Mouse (Mus musculus) CH12.LX (cell line): ENCODE measurements around the gene Ensa. TPM values are rescaled to one million over a fixed set of nuclear protein-coding genes. Genes with fewer than 3 reads are reported as not detected.

ENCODE experiments used
- DNase-seq: peaks from one replicate; pipeline ENCODE4 v3.0.0-alpha.2; 2013; ENCODE audit errors: extremely low read depth
- H3K27ac ChIP-seq: 2 replicates; pipeline ENCODE4 v1.5.1; 2012; ENCODE audit warnings: low read depth, mild to moderate bottlenecking, control low read depth, moderate library complexity; ENCODE audit not compliant: insufficient read depth
- H3K27me3 ChIP-seq: replicated peaks from 2 replicates; pipeline ENCODE3; 2012; ENCODE audit warnings: inconsistent platforms
- H3K36me3 ChIP-seq, 2 experiments: replicated peaks in 1 of 2; 2 replicates each; pipeline versions ENCODE3 to v1.6.1; 2012; ENCODE audit warnings: inconsistent platforms in 1 of 2, low read length in 1 of 2, mild to moderate bottlenecking in 1 of 2, mixed read lengths in 1 of 2, moderate library complexity in 1 of 2; ENCODE audit not compliant: control insufficient read depth in 1 of 2, insufficient read depth in 1 of 2
- H3K4me1 ChIP-seq, 2 experiments: 2 replicates each; pipeline ENCODE4 v1.6.1; 2012; ENCODE audit warnings: inconsistent platforms in 1 of 2, moderate library complexity in 1 of 2; ENCODE audit not compliant: insufficient read depth in 2 of 2, control insufficient read depth in 1 of 2
- H3K4me2 ChIP-seq: 2 replicates; pipeline ENCODE4 v1.6.1; 2012; ENCODE audit warnings: low read depth, mild to moderate bottlenecking, control low read depth; ENCODE audit not compliant: poor library complexity, insufficient read depth, severe bottlenecking
- H3K4me3 ChIP-seq, 3 experiments: fragments of 150-350 bp in 1 of 3; sonication (generic) in 1 of 3; replicated peaks in 1 of 3; 2 replicates each; pipeline versions ENCODE3 to v1.5.1; 2011 to 2012; ENCODE audit warnings: low read depth in 2 of 3, low read length in 2 of 3, mild to moderate bottlenecking in 2 of 3, moderate library complexity in 2 of 3, control low read depth in 1 of 3, improper control_type of control experiment in 1 of 3, inconsistent platforms in 1 of 3, mixed read lengths in 1 of 3; ENCODE audit not compliant: poor library complexity in 1 of 3
- H3K79me2 ChIP-seq: replicated peaks from 2 replicates; pipeline ENCODE4 v1.6.1; 2012; ENCODE audit warnings: mild to moderate bottlenecking, moderate library complexity; ENCODE audit not compliant: control insufficient read depth, poor library complexity, insufficient read depth, severe bottlenecking; ENCODE audit errors: extremely low read depth
- H3K9ac ChIP-seq: 2 replicates; pipeline ENCODE4 v1.6.1; 2012; ENCODE audit warnings: low read depth, mild to moderate bottlenecking, control low read depth, moderate library complexity; ENCODE audit not compliant: insufficient read depth
- H3K9me3 ChIP-seq: replicated peaks from 2 replicates; pipeline ENCODE3; 2012; ENCODE audit warnings: low read length, inconsistent platforms, mixed read lengths
- BHLHE40 ChIP-seq: IDR thresholded peaks from 2 replicates; pipeline ENCODE4 v1.6.1; 2011; ENCODE audit warnings: mild to moderate bottlenecking, low read depth, low read length, improper control_type of control experiment
- CHD2 ChIP-seq: IDR thresholded peaks from 2 replicates; pipeline ENCODE4 v1.6.1; 2011; ENCODE audit warnings: low read length, improper control_type of control experiment
- ETS1 ChIP-seq: conservative IDR thresholded peaks from 2 replicates; pipeline ENCODE4 v1.6.1; 2012; ENCODE audit warnings: low read depth, mild to moderate bottlenecking, inconsistent platforms, low read length, improper control_type of control experiment, moderate library complexity
- GABPA ChIP-seq: IDR thresholded peaks from 2 replicates; pipeline ENCODE4 v1.6.1; 2012; ENCODE audit warnings: low read depth, low read length, improper control_type of control experiment, inconsistent platforms; ENCODE audit not compliant: insufficient replicate concordance
- HCFC1 ChIP-seq: IDR thresholded peaks from 2 replicates; pipeline ENCODE4 v1.6.1; 2012; ENCODE audit warnings: low read depth, mild to moderate bottlenecking, inconsistent platforms, low read length, improper control_type of control experiment
- JUND ChIP-seq: conservative IDR thresholded peaks from 2 replicates; pipeline ENCODE4 v1.6.1; 2011; ENCODE audit warnings: low read depth, low read length, improper control_type of control experiment
- KAT2A ChIP-seq: IDR thresholded peaks from 2 replicates; pipeline ENCODE4 v1.6.1; 2012; ENCODE audit warnings: low read length, improper control_type of control experiment, inconsistent platforms; ENCODE audit not compliant: insufficient replicate concordance
- MAFK ChIP-seq: IDR thresholded peaks from 2 replicates; pipeline ENCODE4 v1.6.1; 2011; ENCODE audit warnings: low read length, improper control_type of control experiment; ENCODE audit not compliant: insufficient replicate concordance
- MAX ChIP-seq: IDR thresholded peaks from 2 replicates; pipeline ENCODE4 v1.6.1; 2011; ENCODE audit warnings: low read length, improper control_type of control experiment
- MXI1 ChIP-seq: IDR thresholded peaks from 2 replicates; pipeline ENCODE4 v1.6.1; 2011; ENCODE audit warnings: mild to moderate bottlenecking, low read depth, low read length, improper control_type of control experiment
- MYC ChIP-seq: IDR thresholded peaks from 2 replicates; pipeline ENCODE4 v1.6.1; 2011; ENCODE audit warnings: low read depth, mild to moderate bottlenecking, improper control_type of control experiment, low read length
- NELFE ChIP-seq: IDR thresholded peaks from 2 replicates; pipeline ENCODE4 v1.6.1; 2011; ENCODE audit warnings: low read depth, low read length, improper control_type of control experiment
- NRF1 ChIP-seq: IDR thresholded peaks from 2 replicates; pipeline ENCODE4 v1.6.1; 2014; ENCODE audit warnings: low read depth, mild to moderate bottlenecking, inconsistent platforms, low read length, improper control_type of control experiment, moderate library complexity
- POLR2A ChIP-seq: IDR thresholded peaks from 2 replicates; pipeline ENCODE4 v1.6.1; 2011; ENCODE audit warnings: low read depth, mild to moderate bottlenecking, improper control_type of control experiment, low read length
- POLR2AphosphoS2 ChIP-seq: IDR thresholded peaks from 2 replicates; pipeline ENCODE4 v1.6.1; 2011; ENCODE audit warnings: low read depth, low read length, improper control_type of control experiment
- SMC3 ChIP-seq: IDR thresholded peaks from 2 replicates; pipeline ENCODE4 v1.6.1; 2011; ENCODE audit warnings: low read depth, low read length, improper control_type of control experiment
- UBTF ChIP-seq: IDR thresholded peaks from 2 replicates; pipeline ENCODE4 v1.6.1; 2012; ENCODE audit warnings: low read depth, mild to moderate bottlenecking, inconsistent platforms, low read length, improper control_type of control experiment, moderate library complexity
- USF1 ChIP-seq: IDR thresholded peaks from 2 replicates; pipeline ENCODE4 v1.6.1; 2014; ENCODE audit warnings: low read depth, mild to moderate bottlenecking, inconsistent platforms, low read length, improper control_type of control experiment
- USF2 ChIP-seq: conservative IDR thresholded peaks from 2 replicates; pipeline ENCODE4 v1.6.1; 2011; ENCODE audit warnings: low read depth, low read length, improper control_type of control experiment
- ZC3H11A ChIP-seq: IDR thresholded peaks from 2 replicates; pipeline ENCODE4 v1.6.1; 2012; ENCODE audit warnings: low read depth, mild to moderate bottlenecking, inconsistent platforms, low read length, improper control_type of control experiment
- ZNF384 ChIP-seq: IDR thresholded peaks from 2 replicates; pipeline ENCODE4 v1.6.1; 2012; ENCODE audit warnings: low read depth, low read length, improper control_type of control experiment, inconsistent platforms
- dilution Hi-C: fragments of 300-500 bp; cut with MboI; formaldehyde crosslinking; loops from 2 replicates; pipeline ENCODE4 v1.14.3; 2020; ENCODE audit warnings: low sequenced_read_pairs; ENCODE audit not compliant: extremely low pct_unique_long_range_greater_than_20kb, extremely low pct_ligation_motif_present
- in situ Hi-C: fragments of 300-500 bp; cut with MboI; formaldehyde crosslinking; loops from 3 replicates; pipeline ENCODE4 v1.14.3; 2019; ENCODE audit warnings: low sequenced_read_pairs, low pct_ligation_motif_present, low pct_unique_long_range_greater_than_20kb, mixed read lengths
- polyA plus RNA-seq: library from polyadenylated mRNA; unstranded; fragments of >175 nt; gene quantifications from 2 replicates; pipeline ENCODE4 v1.2.1, GENCODE M21; 2012; ENCODE audit warnings: low read depth; ENCODE audit not compliant: insufficient read length
- total RNA-seq, 2 experiments: library from RNA; depleted of rRNA; stranded (reverse); fragments of 300-350 nt in 1 of 2; fragments of >200 nt in 1 of 2; gene quantifications; 2 replicates each; pipeline ENCODE4 v1.2.3; 2012 to 2014

Gene Ensa
- total and polyA plus RNA-seq, 3 experiments: 51.5 to 58.4 (median 57.8) TPM

DNA sequence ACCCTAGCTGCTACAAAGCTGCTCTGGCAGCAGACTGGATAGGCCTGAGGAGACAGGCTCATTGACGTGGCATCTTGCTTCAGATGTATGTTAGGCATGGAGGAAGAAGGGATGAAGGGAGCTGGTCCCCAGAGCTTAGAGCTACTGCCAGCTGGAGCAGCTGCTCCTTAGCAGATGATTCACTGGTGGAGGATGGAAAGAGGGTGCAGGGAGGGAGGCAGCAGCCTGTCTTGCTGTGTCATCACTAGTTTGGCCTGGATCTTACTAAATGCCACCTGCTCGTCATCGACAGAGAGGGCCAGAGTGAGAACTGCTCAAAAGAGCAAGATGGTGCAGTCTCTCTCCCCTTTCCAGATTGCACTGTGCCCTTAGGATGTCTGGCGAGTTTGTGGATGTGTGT is 5.0 kb downstream of the Ensa start:
- H3K36me3 ChIP-seq: peaks cover 59 to 82% of the 10 kb centered on the region in 2 experiments
- peaks cover 51% of the 10 kb centered on the region for H3K79me2 ChIP-seq
- H3K9me3 ChIP-seq: no peaks in the 10 kb centered on the region
- H3K9ac ChIP-seq: no peak overlapping the region
- dilution Hi-C loops: no loop called here
- H3K4me3 ChIP-seq: no peak overlapping the region
- no peak overlapping the region for H3K4me2 ChIP-seq
- peak overlapping the region; percentile 49 for H3K27ac ChIP-seq
- peaks cover 5 to 74% of the 10 kb centered on the region in 2 experiments for H3K4me1 ChIP-seq
- no peak for DNase-seq
- in situ Hi-C loops: no loop called here
- no peaks in the 10 kb centered on the region for H3K27me3 ChIP-seq
- TF ChIP-seq MAFK: no peak
- TF ChIP-seq HCFC1: no peak
- TF ChIP-seq BHLHE40: no peak
- TF ChIP-seq MXI1: no peak
- TF ChIP-seq USF1: no peak
- no peak for TF ChIP-seq POLR2A
- TF ChIP-seq KAT2A: no peak
- no peak for TF ChIP-seq NRF1

DNA sequence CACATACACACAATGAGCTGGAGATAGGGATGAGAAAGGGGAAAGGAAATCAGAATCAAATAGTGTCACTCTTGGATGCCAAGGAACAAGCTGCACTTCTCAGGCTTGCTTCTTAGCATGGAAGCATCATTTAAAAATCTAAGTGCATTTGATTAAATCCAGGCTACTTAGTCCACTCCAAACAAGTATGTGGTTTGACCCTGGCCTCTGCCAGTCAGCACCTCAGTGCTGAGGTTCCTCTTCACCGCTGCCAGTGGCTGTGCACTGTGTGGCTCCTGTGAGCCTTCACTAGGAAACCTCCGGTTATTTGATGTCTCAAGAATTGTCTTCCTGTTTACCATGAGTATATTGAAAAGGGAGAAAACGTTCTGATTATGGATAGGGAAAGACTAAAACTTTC is 6.1 kb downstream of the Ensa start:
- Histone ChIP-seq H3K79me2 (peaks cover 45% of the 10 kb centered on the region), H3K9ac (no peak overlapping the region), H3K9me3 (no peaks in the 10 kb centered on the region), H3K4me1 (peaks cover 5 to 84% of the 10 kb centered on the region in 2 experiments), H3K36me3 (peaks cover 69 to 93% of the 10 kb centered on the region in 2 experiments), H3K4me3 (no peak overlapping the region), H3K4me2 (no peak overlapping the region), H3K27ac (no peak overlapping the region), H3K27me3 (no peaks in the 10 kb centered on the region)
- dilution Hi-C loops: no loop called here
- DNase-seq: no peak
- TF ChIP-seq CHD2 (no peak), MYC (no peak), USF1 (no peak), HCFC1 (no peak), NELFE (no peak), POLR2AphosphoS2 (no peak), GABPA (no peak), ETS1 (no peak), USF2 (no peak)
- in situ Hi-C loops: no loop called here

DNA sequence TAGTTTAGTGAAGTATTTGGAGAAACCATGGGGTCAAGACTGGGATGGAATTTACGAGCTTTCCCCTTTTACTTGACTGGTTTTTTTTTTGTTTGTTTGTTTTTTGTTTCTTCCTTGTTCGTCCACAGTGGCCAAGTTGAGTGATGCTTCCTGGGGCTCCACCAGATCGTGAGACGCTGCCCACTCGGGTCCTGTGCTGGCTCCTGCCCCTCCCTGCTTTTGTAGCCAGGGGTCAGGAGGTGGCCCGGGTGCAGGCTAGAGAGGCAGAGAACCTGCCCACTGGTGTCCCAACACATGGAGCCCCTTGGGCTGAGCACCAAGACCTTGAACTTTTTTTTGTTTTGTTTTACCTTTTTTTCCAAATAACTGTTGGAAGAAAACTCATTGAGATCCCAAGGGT is 6.5 kb downstream of the Ensa start:
- dilution Hi-C loops (no loop called here), in situ Hi-C loops (no loop called here)
- Histone ChIP-seq H3K9ac (no peak overlapping the region), H3K4me1 (peaks cover 5 to 80% of the 10 kb centered on the region in 2 experiments), H3K27ac (no peak overlapping the region), H3K36me3 (peaks cover 72 to 96% of the 10 kb centered on the region in 2 experiments), H3K79me2 (peaks cover 40% of the 10 kb centered on the region), H3K9me3 (no peaks in the 10 kb centered on the region), H3K4me3 (no peak overlapping the region), H3K4me2 (no peak overlapping the region), H3K27me3 (no peaks in the 10 kb centered on the region)
- DNase-seq: no peak
- no peak for TF ChIP-seq KAT2A
- TF ChIP-seq JUND: no peak
- TF ChIP-seq MAX: no peak
- no peak for TF ChIP-seq GABPA
- TF ChIP-seq MYC: no peak
- TF ChIP-seq ZC3H11A: no peak
- no peak for TF ChIP-seq POLR2AphosphoS2
- no peak for TF ChIP-seq POLR2A
- TF ChIP-seq UBTF: no peak
- no peak for TF ChIP-seq ZNF384
- TF ChIP-seq SMC3: no peak
